Mouse (Mus musculus) induced T-regulatory cell, adult 2 months (primary cell): ENCODE results near the gene Col4a1.

ENCODE experiments used
- DNase-seq: peaks from one replicate; pipeline ENCODE4 v3.0.0-alpha.2; 2012; ENCODE audit warnings: low read depth

Gene Col4a1

GRCm38 (mm10) chr8:11266471-11266870 is 46.2 kb downstream of the Col4a1 start:
- no peak for DNase-seq

GRCm38 (mm10) chr8:11265971-11266370 is 46.7 kb downstream of the Col4a1 start:
- DNase-seq, result no peak

- no peak for DNase-seq
These were observed 48.8 kb downstream of the Col4a1 start for GRCm38 (mm10) chr8:11263848-11264247.

- no peak for DNase-seq
These were observed 50.4 kb downstream of the Col4a1 start for GRCm38 (mm10) chr8:11262031-11262735.

GRCm38 (mm10) chr8:11259832-11260615 is 52.6 kb downstream of the Col4a1 start:
- DNase-seq, result no peak

- no peak for DNase-seq
These were observed 54.0 kb downstream of the Col4a1 start for GRCm38 (mm10) chr8:11258517-11259136.

- no peak for DNase-seq
These were observed 55.3 kb downstream of the Col4a1 start for GRCm38 (mm10) chr8:11257079-11258017.

- DNase-seq, result no peak
These were observed 56.2 kb downstream of the Col4a1 start for GRCm38 (mm10) chr8:11256405-11256804.

GRCm38 (mm10) chr8:11255680-11256079 is 56.9 kb downstream of the Col4a1 start:
- DNase-seq, result no peak

GRCm38 (mm10) chr8:11254914-11255530 is 57.6 kb downstream of the Col4a1 start:
- DNase-seq, result no peak

GRCm38 (mm10) chr8:11254510-11254909 is 58.1 kb downstream of the Col4a1 start:
- DNase-seq, result no peak

GRCm38 (mm10) chr8:11253556-11253955 is 59.1 kb downstream of the Col4a1 start:
- DNase-seq, result peak; percentile 48

- DNase-seq, result no peak
These were observed 59.6 kb downstream of the Col4a1 start for GRCm38 (mm10) chr8:11253041-11253440.

GRCm38 (mm10) chr8:11252235-11252774 is 60.3 kb downstream of the Col4a1 start:
- no peak for DNase-seq

- no peak for DNase-seq
These were observed 62.5 kb downstream of the Col4a1 start for GRCm38 (mm10) chr8:11250149-11250548.

- no peak for DNase-seq
These were observed 63.0 kb downstream of the Col4a1 start for GRCm38 (mm10) chr8:11249541-11250058.

GRCm38 (mm10) chr8:11248712-11249111 is 63.9 kb downstream of the Col4a1 start:
- DNase-seq, result no peak

- DNase-seq, result no peak
These were observed 71.1 kb downstream of the Col4a1 start for GRCm38 (mm10) chr8:11241488-11241887.

- no peak for DNase-seq
These were observed 77.8 kb downstream of the Col4a1 start for GRCm38 (mm10) chr8:11234879-11235210.

GRCm38 (mm10) chr8:11234151-11234878 is 78.3 kb downstream of the Col4a1 start:
- DNase-seq, result no peak
